Mouse (Mus musculus): Measurements from ENCODE around the gene Mob3b.

Mob3b gene

DNA sequence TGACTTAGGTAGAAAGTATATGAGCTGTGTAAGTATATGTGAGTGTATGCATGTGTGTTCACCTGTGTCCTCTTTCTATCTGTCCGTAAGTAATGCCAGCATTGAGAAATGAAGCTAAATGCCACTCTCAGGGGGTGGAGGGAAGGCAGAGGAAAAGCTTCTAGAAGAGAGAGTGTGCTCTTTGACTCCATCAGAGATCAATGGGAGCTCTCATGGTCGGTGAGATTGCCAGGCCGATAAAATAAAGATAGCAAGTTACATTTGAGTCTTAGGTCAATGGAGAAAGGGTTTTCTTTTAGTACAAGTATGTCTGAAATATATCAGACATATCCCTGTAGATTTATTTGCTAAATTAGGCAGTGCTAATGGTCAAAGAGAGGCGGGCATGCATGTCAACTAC, 9.0 kb downstream of the Mob3b start:
- no peak for DNase-seq (ENCODE audit: low read depth, low spot score)

- no peak for DNase-seq (ENCODE audit: low read depth, low spot score)
Observed at GRCm38 (mm10) chr4:35146597-35146996, 10.7 kb downstream of the Mob3b start.

- DNase-seq (ENCODE audit: low read depth, low spot score) = no peak
Observed at GRCm38 (mm10) chr4:35145726-35146125, 11.6 kb downstream of the Mob3b start.

DNA sequence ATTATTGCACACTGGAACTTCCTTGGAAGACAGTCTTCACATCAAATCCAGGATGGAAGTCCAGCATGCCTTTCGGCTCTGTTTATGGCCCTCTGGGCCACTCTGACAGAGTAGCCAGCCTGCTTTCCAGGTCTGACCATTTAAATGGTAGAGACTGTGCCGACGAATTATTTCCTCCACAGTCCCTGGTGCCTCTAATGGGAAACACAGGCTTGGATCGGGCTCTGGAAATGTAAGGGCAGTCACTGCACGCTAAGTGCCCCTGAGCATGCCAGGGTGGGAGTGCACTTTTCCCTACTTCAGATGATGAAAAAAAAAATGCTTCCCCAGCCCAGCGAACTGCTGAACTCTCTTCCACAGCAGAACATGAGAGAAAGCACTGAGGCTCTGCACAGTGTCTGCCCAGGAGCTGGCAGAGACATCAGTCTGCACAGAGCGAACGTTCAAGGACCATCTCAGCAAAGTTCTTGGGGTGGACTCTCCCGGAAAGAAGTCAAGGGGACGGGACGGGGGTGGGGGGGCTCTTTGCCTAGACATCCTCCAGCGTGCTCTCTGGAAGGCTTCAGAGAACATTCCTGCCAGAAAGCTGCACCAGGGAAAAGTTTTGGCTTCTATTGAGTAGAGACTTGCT, 13.7 kb downstream of the Mob3b start:
- no peak for DNase-seq (ENCODE audit: low read depth, low spot score)

DNA sequence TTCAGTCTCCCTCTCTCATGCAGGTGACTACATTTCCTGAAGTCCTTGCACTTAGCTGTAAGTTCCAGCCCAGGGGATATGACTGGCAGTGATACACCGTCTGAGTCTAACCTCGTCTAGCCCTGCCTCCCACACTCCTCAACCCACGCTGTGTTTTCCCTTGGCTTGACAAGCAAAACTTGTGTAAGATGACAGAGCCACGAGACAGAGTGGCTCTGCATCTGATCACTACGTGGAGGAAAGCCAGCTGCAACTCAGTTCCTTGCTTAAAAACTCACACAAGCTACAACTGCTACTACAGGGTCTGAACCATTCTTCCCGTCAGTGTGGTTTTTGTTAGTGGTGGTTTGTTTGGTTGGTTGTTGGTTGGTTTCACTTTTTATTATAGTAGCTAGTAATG, 17.0 kb downstream of the Mob3b start:
- no peak for DNase-seq (ENCODE audit: low read depth, low spot score)

GRCm38 (mm10) chr4:35138077-35138476, 19.2 kb downstream of the Mob3b start:
- DNase-seq (ENCODE audit: low read depth, low spot score) = no peak

DNA sequence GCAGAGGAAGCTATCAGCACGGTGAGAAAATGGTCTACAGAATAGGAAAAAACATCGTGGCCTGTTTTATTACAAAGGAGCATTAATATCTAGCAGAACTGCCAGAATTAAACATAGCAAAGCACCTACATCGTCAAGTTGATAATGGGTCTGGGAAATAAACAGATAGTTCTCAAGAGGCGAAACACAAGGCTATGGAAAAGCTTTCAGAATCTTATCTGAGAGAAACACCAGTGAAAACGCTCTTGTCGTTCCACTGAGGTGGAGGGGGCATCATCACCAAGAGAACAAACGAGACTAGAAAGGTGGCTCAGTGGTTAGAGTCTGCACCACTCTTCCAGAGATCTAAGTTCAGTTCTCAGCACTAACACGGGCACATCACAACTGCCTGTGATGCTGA, 20.3 kb downstream of the Mob3b start:
- DNase-seq (ENCODE audit: low read depth, low spot score) = no peak

- DNase-seq (ENCODE audit: low read depth, low spot score) = no peak
Observed at GRCm38 (mm10) chr4:35135806-35136205, 21.5 kb downstream of the Mob3b start.

GRCm38 (mm10) chr4:35134846-35135611, 22.3 kb downstream of the Mob3b start:
- no peak for DNase-seq (ENCODE audit: low read depth, low spot score)

DNA sequence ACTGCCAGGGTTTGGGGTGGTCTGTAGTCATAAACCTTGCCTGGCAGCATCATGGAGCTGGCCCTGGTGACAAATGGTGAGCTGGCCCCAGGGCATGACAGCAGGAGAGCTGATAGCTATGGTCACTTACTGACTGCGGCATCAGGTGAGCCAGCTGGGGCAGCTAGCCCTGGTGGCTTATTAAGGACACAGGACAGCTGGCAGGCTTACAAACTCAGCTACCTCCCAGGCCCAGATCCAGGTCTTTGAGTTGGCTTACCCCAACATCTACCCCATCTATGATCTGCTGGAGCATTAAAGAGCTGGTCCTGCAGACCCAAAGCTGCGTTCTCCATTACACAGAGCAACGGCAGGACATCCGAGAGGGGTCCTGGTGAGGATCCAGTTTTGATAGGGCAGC, 23.9 kb downstream of the Mob3b start:
- DNase-seq (ENCODE audit: low read depth, low spot score) = no peak

DNA sequence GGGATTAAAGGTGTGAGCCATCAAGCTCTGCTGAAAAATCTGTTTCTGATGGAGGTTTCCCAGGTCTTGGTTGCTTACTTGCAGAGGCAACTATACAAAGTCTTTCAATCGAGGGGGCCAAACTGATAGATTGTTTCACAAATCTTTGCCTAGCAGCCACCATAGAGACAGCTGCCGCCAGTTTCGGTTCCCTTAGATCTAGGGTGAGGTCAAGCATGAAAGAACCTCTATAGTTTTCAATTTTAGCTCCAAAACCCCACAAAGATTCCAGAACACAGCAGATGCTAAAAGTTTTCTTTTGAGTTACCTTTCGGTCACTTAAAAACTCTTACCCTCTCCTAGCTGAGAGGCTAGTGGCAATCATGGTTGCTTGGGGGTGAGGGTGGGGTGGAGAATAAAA, 25.7 kb downstream of the Mob3b start:
- no peak for DNase-seq (ENCODE audit: low read depth, low spot score)

DNA sequence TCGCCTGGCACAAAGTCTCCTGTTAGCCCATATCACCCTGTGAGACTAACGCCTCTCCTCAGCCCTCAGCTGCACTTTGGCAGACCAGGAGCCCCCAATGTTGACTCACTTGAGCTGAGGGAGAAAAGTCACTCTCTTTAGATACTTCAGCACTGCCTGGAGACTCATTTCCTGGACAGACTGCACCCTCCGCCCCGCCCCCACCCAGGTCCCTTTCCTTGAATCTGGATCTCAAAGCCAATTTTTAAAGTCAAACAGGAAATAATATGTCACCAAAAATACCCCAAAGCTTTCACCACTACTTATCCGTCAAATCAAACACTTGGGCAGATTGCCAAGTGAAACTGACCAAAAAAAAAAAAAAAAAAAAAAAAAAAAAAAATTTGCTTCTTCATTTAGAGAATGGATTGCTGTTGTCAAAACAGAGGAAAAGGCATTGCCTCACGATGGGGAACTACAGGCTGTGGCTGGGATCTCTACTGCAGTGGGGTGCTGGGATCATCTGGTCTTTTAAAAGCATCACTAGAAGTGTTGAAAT, 26.8 kb downstream of the Mob3b start:
- DNase-seq (ENCODE audit: low read depth, low spot score) = no peak

DNA sequence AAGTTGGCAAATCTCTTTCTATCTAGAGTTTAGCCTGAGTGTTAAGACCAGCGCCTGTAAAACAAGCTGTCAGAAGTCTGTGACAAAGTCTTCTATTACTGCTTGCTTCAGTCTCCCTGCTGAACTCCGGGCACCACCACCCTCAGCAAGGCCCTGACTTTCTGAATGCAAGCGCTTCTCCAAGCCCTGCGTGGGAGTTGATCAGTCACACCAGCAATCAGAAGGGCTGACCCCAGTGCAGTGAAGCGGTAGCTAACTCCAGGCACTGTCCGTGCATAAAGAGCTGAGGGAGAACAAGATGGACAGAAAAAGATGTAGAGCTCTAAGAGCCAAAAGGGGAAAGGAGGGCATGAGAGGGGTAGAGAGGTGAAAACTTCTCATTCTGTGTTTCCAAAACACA, 29.5 kb downstream of the Mob3b start:
- DNase-seq (ENCODE audit: low read depth, low spot score) = no peak

DNA sequence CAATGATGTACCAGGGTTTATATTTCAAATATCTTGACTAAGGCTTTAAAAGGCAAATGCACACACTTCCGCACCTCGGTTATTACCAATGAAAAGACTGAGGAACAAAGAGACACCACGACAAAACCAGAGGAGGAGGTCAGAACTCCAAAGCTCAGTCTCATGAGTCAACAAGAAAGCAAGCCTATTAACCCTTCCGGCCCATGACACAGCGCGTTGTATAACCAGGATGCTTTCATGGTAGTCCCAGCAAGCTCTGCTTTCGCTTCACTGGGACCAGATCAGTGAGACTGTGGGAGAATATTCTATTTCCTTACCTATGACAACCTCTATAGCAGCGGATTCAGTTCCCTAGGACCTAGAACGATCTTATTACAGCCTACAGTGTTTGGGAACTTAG, 30.5 kb downstream of the Mob3b start:
- DNase-seq (ENCODE audit: low read depth, low spot score) = no peak

DNA sequence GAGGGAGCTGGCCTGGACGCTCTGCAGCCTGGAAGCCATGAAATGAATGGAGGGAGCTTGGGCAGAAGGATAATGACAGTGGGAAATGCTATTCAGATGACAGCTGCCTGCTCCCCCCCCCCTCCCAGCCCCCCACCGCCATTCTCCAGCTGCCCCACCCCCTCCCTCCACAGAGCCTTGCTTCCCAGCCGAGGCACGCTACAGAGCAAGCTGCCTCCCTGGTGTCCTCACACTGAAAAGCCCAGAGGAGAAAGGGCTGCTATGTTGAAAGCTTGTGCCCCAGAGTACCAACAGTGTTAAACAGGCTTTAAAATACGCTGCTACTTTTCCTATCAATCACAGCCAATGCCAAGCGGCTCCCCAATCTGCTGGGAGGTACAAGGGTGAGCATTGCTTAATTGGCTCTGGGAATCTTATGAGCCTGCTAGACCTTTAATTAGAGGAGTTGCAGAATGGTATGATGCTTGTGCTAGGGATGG, 31.9 kb downstream of the Mob3b start:
- DNase-seq (ENCODE audit: low read depth, low spot score) = no peak

GRCm38 (mm10) chr4:35124027-35124426, 33.3 kb downstream of the Mob3b start:
- DNase-seq (ENCODE audit: low read depth, low spot score) = no peak

- DNase-seq (ENCODE audit: low read depth, low spot score) = no peak
Observed at GRCm38 (mm10) chr4:35123087-35123486, 34.2 kb downstream of the Mob3b start.

- DNase-seq (ENCODE audit: low read depth, low spot score) = no peak
Observed at GRCm38 (mm10) chr4:35121060-35121459, 36.2 kb downstream of the Mob3b start.

- DNase-seq (ENCODE audit: low read depth, low spot score) = no peak
Observed at GRCm38 (mm10) chr4:35120575-35120974, 36.7 kb downstream of the Mob3b start.

GRCm38 (mm10) chr4:35120159-35120558, 37.1 kb downstream of the Mob3b start:
- DNase-seq (ENCODE audit: low read depth, low spot score) = no peak

GRCm38 (mm10) chr4:35118851-35119250, 38.4 kb downstream of the Mob3b start:
- DNase-seq (ENCODE audit: low read depth, low spot score) = no peak

DNA sequence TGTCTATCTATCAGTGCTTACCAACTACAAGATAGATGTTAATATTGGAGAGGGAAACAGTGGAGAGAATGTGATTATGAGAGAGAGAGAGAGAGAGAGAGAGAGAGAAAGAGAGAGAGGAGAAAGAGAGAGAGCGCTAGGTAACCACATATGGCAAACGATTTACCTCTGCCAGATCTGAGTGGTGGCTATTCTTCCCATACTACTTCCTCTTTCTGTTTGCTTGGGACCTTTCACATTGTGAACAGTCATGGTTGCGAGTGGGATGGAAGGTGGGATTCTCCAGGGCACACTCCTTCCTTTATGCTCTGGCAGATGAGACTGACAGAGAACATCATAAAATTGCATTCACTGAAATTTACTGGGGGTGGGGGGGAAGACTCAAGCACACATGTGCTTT, 40.1 kb downstream of the Mob3b start:
- DNase-seq (ENCODE audit: low read depth, low spot score) = no peak

DNA sequence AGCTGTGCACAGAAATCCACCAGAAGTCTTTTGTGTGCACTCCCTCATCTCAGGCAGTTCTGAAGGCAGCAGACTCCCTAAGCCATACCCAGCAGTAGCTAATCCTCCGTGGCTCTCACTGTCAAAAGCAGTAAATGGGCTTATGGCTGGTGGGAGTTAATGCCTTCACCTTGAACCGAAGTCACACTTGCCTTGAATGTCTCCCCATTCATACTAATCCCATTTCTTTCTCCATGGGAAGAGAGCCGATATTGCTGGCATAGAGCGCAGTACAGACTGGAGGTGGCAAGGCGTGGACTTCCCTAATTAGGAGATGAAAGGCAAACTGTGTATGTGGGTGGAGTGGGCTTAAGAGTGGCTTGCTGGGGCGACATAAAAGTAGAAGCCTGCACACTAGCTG, 41.4 kb downstream of the Mob3b start:
- no peak for DNase-seq (ENCODE audit: low read depth, low spot score)

Data from 3T3-L1 (cell line).